Mouse (Mus musculus) frontal cortex, adult (tissue): ENCODE measurements around the gene Gcn1l1.

Experiments used
- ATAC-seq: cut with Nextera tagmentation; 2 replicates; pipeline ENCODE4 v1.9.2; 2017; ENCODE audit warnings: mild to moderate bottlenecking, moderate library complexity, mixed read lengths; ENCODE audit not compliant: low TSS enrichment

The Gcn1l1 gene

DNA sequence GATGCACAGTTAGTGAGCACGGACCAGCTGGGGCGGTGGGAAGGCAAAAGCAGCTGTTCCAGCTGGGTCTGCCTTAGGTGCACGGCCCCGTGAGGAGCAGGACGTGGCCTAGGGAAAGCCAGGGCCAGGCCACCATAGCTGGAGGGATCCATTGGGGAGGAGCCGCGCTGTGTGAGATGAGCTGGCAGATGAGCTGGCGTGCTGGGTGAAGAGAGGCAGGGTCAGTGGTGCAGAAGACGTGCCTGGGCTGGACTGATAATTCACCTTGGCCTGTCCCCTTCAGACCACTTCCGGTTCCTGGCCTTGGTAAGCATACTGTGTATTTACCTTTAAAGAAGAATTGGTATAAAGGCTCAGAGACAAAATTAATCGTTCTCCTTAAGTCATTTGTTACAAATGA is 46.5 kb downstream of the Gcn1l1 start:
- no peak for ATAC-seq

DNA sequence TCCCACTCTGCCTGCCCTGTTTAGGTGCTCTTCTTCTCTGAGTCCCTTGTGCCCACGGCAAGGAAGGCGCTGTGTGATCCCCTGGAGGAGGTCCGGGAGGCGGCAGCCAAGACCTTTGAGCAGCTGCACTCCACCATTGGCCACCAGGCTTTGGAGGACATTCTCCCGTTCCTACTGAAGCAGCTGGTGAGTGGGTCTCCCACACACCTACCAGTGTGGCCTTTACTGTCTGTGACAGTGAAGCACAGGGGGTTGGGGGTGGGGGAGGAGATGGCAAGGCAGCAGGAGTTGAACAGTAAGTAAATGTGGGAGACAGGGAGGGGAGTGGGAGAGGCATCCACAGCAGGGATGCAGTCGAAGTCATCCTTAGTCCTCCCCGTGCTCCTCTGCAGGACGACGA is 48.3 kb downstream of the Gcn1l1 start:
- ATAC-seq: peak; percentile 51; the same call in 1 of the 2 replicates

GRCm38 (mm10) chr5:115614948-115615347 is 49.9 kb downstream of the Gcn1l1 start:
- ATAC-seq: no peak

DNA sequence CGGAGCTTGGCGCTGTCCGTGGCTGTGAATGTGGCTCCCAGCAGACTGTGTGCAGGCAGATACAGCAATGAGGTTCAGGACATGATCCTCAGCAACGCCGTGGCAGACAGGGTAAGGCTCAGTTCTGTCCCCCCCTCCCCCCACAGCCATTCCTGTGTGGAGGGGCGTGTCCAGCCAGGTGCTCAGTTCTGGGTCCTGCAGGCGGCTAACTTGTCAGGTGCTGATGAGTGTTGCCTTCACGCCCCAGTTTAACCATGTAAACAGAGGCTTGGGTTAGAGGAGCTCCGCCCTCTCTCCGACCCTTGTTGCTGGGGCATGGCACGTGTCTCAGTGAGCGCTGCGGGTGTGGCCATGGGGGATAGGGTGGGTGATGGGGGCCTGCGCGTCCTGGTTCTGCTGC is 54.6 kb downstream of the Gcn1l1 start:
- ATAC-seq: no peak

- no peak for ATAC-seq
Observed at GRCm38 (mm10) chr5:115622686-115623085, 57.6 kb downstream of the Gcn1l1 start.

- ATAC-seq: peak; percentile 53; the same call in 1 of the 2 replicates
Observed at GRCm38 (mm10) chr5:115623694-115624440, 58.8 kb downstream of the Gcn1l1 start.

GRCm38 (mm10) chr5:115626237-115626886 is 61.3 kb downstream of the Gcn1l1 start:
- no peak for ATAC-seq

DNA sequence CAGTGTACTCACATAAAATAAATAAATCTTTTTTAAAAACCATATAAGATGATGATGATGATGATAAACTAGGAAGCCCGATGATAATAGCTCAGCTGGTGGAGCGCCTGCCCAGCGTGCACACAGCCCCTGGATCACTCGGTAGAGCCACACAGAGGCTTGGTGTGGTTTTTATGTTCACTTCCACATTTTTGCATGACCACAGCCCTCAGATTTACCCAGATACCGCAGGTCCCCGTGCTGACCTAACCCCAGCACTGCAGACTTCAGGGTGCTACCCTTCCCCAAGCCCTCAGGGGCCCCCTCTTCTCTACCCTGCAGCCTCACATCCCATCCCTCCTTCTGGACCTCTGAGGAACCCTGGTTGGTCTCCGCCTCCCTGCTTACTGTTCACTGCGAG is 63.0 kb downstream of the Gcn1l1 start:
- ATAC-seq: no peak

GRCm38 (mm10) chr5:115629672-115630071 is 64.6 kb downstream of the Gcn1l1 start:
- no peak for ATAC-seq

GRCm38 (mm10) chr5:115630291-115630690 is 65.2 kb downstream of the Gcn1l1 start:
- no peak for ATAC-seq

- peak; percentile 66 for ATAC-seq
Observed at GRCm38 (mm10) chr5:115631505-115632357, 66.7 kb downstream of the Gcn1l1 start, which contains the start of gene Rab35. Gene Rab35 (plus strand): TSS chr5:115631908.

GRCm38 (mm10) chr5:115632358-115632714 is 67.3 kb downstream of the Gcn1l1 start:
- no peak for ATAC-seq

- no peak; the same call in 1 of the 2 replicates for ATAC-seq
Observed at GRCm38 (mm10) chr5:115633060-115633459, 68.0 kb downstream of the Gcn1l1 start.

DNA sequence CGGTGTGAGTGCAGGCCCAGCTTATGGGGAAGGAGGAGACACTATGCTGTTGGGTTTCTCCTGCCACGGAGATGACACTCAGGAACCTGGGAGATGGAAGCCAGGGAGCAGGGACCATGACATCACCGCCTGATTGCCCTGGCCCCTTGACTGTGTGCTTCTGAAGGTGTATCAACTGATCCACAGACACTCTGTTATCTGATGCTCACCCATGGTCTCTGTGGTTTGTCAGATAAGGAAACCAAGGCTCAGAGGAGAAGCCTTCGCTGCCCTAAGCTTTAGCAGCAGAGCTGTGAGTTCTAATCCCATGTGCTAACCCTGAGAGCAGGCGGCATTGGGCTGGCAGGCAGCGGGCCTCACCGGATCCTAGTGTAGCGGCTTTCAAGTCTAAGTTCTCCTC is 69.0 kb downstream of the Gcn1l1 start:
- no peak for ATAC-seq

DNA sequence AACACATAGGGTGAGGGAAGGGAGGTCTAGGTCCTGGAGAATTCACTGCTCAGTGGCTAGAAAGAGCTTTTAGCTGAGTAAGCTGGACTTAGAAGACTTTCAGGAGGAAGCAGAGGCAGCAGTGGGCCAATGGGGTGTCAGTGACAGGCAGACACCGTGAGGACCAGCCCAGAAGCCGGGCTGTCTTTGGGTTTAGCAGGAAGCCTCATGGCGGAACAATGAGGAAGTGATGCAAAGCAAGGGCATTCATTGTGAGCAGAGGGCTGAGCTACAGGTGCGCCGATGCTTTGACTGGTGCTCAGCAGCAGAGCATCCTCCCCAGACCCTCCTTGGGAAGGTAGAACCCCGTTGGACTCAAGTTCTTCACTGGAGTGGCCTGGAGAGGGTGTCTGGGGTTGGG is 70.5 kb downstream of the Gcn1l1 start:
- ATAC-seq: no peak

- ATAC-seq: no peak
Observed at GRCm38 (mm10) chr5:115644192-115644591, 79.1 kb downstream of the Gcn1l1 start.

DNA sequence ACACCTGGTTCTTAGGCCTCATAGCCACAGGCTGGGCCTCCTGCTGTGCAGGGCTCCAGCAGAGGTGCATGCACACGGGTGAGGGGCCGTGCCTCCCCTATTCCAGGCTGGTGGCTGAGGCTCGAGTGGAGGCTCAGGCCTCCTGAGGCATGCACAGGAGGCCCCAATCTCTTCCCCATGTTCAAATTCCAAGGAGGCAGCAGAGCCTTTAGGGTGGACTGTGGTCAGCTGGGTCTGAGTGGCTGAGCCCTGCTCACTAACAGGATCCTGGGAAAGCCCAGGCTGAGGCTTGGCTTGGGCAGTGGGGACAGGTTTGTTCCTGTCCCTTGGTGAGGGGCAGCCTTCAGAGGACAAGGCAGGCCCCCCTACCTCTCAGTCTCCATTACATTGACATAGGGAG is 83.8 kb downstream of the Gcn1l1 start:
- ATAC-seq: no peak

- no peak for ATAC-seq
Observed at GRCm38 (mm10) chr5:115649699-115650098, 84.6 kb downstream of the Gcn1l1 start.

- no peak for ATAC-seq
Observed at GRCm38 (mm10) chr5:115650885-115651284, 85.8 kb downstream of the Gcn1l1 start.

- ATAC-seq: no peak
Observed at GRCm38 (mm10) chr5:115651821-115652220, 86.8 kb downstream of the Gcn1l1 start.

DNA sequence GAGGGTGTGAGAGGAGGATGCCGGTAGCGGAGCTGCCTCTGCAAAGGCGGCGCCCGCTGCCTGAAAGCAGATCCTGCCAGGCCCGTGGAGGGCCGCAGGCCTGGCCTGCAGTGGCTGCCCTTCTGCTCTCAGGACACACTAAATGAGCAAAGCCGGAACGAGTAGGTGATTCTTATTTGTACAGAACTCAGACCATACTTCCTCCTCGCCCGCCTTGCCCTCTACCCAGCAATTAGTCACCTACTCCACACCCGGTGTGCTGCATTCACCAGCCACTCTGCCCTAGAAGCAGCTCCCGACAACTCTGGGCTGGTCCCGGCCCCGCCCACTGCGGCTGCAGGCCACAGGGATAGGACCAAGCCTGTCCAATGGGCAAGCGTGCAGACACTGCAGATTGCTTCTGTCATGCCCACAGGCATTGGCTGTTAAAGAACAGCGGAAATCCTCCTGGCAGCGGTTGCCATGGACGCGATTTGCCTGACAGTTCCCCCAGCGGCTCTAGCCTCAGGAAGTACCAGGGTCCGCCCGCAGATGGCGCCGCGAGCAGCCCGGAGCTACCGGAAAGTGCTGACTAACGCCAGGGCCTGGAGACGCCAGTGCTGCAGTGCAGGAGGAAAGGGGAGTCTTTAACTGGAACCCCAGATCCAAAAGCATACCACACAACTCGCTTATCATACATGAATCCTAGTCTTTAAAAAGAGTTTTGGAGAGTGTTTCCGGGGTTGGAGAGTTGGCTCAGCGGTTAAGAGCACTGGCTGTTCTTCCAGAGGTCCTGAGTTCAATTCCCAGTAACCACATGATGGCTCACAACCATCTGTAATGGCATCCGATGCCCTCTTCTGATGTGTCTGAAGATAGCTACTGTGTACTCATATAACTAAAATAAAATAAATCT is 87.9 kb downstream of the Gcn1l1 start:
- ATAC-seq: peak; percentile 93
